Mouse (Mus musculus): ENCODE data around the gene Fam71f1. TPM values are rescaled to one million over a fixed set of nuclear protein-coding genes. Genes with fewer than 3 reads are reported as not detected.

Fam71f1 gene
- not detected in 2 replicates for polyA plus RNA-seq (2012)

DNA sequence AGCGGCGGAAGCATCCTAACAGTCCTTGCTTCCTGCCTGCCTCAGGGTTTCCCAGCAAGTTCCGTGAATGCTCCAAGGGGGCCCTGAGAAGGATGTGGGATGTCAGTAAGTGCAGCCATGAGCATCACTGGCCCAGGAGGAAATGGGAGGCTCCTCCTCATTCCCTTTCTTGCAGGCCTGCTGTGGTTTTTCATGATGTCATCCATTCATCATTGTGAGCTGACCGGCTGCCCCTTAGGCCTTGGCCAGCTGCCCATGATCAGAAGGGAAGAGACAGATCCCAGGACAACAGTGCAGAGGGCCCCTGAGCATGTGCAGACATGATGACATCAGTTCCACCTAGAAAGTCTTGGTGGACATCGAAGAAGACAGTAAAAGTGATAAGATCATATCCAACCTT lies at the start of gene Fam71f1:
TSS of gene Fam71f1 (plus strand) at position 262 of the 400 bp plus-strand sequence.

DNA sequence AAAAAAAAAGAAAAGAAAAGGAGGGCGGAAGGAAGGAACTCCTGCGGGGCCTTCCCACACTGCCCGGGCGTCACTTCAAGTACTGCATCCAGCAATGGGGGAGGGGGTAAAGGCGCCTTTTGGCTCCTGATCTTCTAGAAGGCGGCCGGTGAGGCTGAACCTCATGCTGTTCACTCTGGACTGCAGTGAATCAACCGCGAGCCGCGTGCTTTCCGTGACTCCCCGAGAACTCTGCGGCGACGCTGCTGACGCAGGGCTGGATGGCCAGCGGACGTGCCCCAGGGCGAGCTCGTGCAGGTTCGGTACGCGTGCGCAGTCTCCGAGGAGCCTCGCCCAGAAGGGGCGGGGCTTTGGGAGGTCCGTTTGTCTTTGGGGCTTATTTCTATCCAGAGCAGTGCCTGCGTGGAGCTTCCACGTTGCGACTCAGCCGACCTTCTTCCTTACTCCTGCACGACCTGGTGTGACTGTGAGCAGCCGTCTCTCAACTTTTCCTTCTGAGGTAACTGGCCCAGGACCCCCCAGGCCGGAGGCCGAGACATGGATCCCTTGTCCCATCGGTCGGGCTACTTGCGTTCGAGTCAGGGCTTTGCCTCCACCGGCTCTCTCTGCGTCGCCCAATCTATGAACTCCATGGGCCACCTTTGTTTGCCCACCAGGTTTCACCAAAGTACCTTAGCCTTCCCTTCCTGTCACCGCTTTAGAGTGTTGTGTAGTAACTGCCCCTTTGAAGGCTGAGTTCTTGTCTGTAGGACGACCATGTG lies 46.4 kb upstream of the Fam71f1 start, which contains the start of gene Hilpda:
TSS of gene Hilpda (plus strand) at position 177 of the 761 bp plus-strand sequence.

DNA sequence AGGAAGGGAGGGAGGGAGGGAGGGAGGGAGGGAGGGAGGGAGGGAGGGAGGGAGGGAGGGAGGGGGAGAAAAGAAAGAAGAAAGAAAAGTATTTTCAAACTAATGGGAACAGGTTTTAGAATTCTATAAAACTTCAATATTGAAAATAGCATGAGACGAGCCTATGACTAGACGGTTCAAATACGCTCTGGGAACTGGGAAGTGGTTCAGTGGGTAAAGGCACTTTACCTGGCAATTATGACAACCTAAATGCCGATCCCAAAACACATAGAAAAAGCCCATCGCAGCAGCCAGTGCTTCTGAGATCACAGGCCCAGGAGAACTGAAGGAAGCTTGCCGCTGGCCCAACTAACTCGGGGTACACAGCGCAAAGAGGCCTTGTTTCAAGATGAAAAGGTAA lies 39.6 kb upstream of the Fam71f1 start, which contains the start of gene Fam71f2:
TSS of gene Fam71f2 (plus strand) at position 301 of the 400 bp plus-strand sequence.

DNA sequence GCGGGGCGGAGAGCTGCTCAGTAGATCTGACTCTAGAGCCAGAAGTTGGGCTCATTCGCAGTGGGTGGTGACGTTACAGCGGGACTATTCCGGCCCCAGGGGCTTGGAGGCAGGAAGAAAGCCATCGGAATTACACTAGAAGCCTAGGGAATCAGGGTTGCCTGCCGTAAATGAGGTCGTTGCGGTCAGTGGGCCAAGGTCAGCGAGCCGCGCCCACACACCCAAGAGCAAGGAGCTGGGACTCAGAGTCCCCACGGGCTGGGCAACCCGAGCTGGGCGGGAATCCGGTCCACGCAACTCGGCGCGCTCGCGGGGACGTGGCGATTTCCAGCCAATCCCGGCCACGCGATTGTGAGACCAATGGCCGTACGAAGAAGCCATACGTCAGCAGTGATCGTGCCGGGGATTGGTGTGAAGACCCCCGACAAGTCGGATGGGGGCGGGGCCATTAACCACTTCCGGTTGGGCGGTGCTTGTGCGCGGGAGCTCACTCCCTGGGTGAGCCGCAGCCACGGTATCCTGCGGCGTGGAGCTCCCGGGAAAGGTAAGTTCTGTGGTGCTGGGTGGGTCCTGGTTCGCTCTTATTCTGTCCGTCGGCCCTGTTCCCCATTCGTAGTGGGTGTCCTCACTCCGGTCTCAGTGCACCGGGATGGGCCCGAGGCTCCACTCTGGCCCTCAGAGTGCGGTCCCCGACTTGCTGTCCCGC lies 28.9 kb downstream of the Fam71f1 start, which contains the start of gene Calu:
TSS of gene Calu (plus strand) at position 405 of the 706 bp plus-strand sequence.

Other genes starting within 250 kb of the Fam71f1 start
- gene Rbm28, start 154.1 kb upstream of the Fam71f1 start, polyA plus RNA-seq (2012) = 19.6 and 26.9 TPM in 2 replicates
- gene Prrt4, start 139.6 kb upstream of the Fam71f1 start, polyA plus RNA-seq (2012) = 0.06 TPM in 1 of 2 replicates, not detected in the other
- 351 and 398 TPM in 2 replicates for gene Impdh1, start 102.8 kb upstream of the Fam71f1 start, polyA plus RNA-seq (2012)
- 34.8 and 35.3 TPM in 2 replicates for gene Hilpda, start 46.7 kb upstream of the Fam71f1 start, polyA plus RNA-seq (2012)
- gene Fam71f2, start 39.5 kb upstream of the Fam71f1 start, polyA plus RNA-seq (2012) = 0.15 and 0.23 TPM in 2 replicates
- gene Calu, start 28.9 kb downstream of the Fam71f1 start, polyA plus RNA-seq (2012) = 37.9 and 39.2 TPM in 2 replicates
- gene Opn1sw, start 69.3 kb downstream of the Fam71f1 start, polyA plus RNA-seq (2012) = not detected in 2 replicates
- 0.03 and 0.10 TPM in 2 replicates for gene Ccdc136, start 77.2 kb downstream of the Fam71f1 start, polyA plus RNA-seq (2012)
- under 0.01 and 0.02 TPM in 2 replicates for gene Flnc, start 114.1 kb downstream of the Fam71f1 start, polyA plus RNA-seq (2012)
- 245 and 259 TPM in 2 replicates for gene Atp6v1f, start 148.6 kb downstream of the Fam71f1 start, polyA plus RNA-seq (2012)
- gene Atp6v1fnb, start 152.3 kb downstream of the Fam71f1 start, polyA plus RNA-seq (2012) = 0.53 and 0.63 TPM in 2 replicates
- 0.22 and 0.30 TPM in 2 replicates for gene Kcp, start 188.8 kb downstream of the Fam71f1 start, polyA plus RNA-seq (2012)
- gene Irf5, start 207.5 kb downstream of the Fam71f1 start, polyA plus RNA-seq (2012) = 43.9 and 61.6 TPM in 2 replicates

Measured in megakaryocyte-erythroid progenitor cell, adult 5 weeks (primary cell).